Mouse (Mus musculus) layer of hippocampus, postnatal 10 days (tissue): ENCODE measurements around the gene Atrnl1. TPM values are rescaled to one million over a fixed set of nuclear protein-coding genes. Genes with fewer than 3 reads are reported as not detected.
"Not testable (repeated sequence)": the region's sequence is repeated elsewhere in the genome, so short reads cannot be mapped to it uniquely, and the experiment has no call there.

Experiments used
- DNase-seq, 2 experiments: peaks; one replicate each; pipeline ENCODE4 v3.0.0; 2021; ENCODE audit warnings: low spot score in 2 of 2
- total RNA-seq, 2 experiments: library from RNA; stranded (reverse); gene quantifications; 2 replicates each; pipeline ENCODE4 v1.2.3; 2021

The Atrnl1 gene
- total RNA-seq, 2 experiments from 2014 or later: 69.7 to 72.4 TPM

DNA sequence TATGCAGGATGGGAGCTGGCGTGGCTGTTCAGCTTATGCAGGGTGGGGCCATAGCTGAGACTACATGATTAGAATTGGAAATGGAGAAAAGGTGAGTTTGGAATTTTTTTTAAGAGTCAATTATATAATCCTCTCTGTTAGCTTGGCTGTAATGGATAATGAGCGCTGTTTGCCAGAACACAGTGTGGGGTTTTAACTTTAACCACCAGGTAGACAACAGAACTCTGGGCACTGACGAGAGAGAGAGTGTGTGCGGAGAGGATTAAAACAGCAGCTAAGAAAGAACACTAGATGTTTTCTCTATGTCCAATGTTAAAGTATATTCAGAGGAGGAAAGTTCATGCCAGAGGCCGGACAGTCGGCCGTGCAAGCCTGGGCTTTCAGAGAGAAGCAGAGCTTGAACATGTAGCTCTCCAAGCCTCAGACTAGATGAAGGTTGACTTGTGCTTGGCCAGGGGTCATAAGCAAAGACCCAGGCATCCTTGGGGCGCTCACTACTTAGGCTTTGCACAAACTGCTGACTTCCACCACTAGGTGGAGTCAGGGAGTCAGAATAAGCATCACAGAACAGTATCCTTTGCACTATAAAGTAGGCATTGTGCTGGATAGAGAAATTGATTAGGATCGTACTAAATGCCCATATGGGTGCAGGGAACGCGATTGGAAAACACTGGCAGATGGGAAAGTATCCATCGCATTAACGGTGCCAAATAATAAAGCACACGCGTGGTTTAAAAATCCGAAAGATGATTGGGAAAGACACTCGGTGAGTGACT lies 205.6 kb downstream of the Atrnl1 start:
- DNase-seq: peak; percentile 61 to 70

DNA sequence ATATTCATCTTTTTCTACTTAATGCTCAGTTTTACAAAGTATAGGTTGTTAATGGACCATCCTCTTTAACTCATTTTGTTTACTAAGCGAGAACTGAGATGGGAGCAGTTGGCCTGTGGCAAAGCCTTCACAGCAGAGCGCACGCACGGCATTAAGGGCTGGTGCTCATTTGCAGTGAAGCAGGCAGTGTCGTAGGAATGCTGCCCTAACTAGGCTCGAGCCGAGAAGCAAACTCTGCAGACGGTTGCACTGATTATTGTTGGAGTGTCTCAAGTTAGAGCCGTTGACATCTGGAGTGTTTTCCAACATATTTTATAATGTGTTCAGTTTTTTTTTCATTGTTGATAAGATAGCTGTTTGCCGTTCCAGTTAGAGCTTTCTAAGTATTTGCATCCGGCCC lies 206.9 kb downstream of the Atrnl1 start:
- no peak for DNase-seq

DNA sequence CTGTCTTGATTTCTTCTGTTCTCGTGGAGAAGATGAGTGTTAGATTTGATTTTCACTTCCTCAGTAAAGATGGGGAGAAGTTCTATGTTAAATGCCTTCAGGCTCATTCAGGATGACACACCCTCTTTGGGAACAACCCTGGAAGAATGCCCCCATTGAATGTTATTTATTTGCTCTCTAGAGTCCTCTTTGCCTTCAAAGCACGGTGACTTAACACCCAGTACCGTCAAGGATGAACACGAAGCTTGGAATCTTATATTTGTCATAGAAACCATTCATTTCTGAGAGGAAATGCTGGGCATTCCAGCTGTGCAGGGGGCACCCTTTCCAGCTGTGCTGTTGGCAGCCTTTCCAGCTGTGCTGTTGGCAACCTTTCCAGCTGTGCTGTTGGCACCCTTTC lies 212.6 kb downstream of the Atrnl1 start:
- no peak for DNase-seq

GRCm38 (mm10) chr19:57825271-57826207 lies 214.7 kb downstream of the Atrnl1 start:
- DNase-seq: no peak

- DNase-seq: no peak
Observed at GRCm38 (mm10) chr19:57833083-57833482, 222.2 kb downstream of the Atrnl1 start.

DNA sequence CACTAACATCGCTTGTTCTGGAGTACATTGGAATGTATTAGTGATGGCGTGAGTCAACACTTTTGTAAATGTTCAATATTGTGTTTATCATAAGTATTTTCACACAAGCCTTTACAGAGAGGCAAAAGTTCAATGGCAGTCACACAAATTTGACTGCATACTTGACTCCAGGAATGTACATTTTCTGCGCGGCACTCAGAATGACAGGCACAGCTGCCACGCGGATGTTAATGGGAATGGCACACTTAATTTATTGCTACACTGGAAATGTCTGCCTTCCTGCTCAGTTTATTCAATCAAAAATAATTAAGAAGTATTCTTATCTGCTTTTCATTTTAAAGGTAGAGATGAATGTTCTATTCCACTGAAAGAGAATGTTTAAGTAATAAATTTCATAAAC lies 227.0 kb downstream of the Atrnl1 start:
- DNase-seq: no peak

DNA sequence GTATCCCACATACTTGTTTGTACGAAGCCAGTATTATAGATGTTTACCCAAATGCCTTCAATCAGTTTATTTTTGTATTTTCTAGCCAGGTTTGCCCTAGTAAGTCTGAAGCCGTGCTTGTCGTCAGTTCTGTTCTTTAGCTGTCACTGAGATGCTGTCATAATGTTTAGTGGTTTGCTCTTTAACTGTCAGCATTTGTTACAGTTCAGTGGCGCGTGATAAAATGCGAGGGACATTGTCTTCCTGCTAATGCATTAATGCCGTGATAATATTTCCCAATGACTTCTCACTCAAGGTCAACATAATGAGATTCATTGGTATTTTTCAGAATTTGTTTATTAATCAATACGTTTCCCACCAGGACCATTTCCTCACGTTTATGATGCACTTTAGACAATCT lies 227.7 kb downstream of the Atrnl1 start:
- no peak for DNase-seq

GRCm38 (mm10) chr19:57849915-57850314 lies 239.1 kb downstream of the Atrnl1 start:
- no peak for DNase-seq

DNA sequence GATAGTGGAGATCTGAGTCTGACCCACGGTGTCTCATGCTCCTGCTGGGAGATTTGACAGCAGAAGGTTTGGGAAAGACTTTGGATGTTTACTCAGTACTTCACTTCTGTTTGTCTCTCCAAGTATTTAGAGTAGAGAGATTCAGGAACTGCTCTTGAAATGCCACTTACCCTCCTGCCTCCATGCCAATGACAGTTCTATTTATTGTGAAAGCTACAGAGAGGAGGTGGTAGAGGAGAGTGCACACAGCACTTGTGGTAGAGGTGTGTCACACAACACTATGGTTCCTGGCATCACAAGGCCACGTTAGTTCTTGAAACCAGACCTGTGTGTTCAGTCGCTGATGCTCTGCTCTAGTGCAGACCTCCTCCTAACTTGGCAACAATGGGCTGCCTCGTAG lies 257.5 kb downstream of the Atrnl1 start:
- DNase-seq: no peak

DNA sequence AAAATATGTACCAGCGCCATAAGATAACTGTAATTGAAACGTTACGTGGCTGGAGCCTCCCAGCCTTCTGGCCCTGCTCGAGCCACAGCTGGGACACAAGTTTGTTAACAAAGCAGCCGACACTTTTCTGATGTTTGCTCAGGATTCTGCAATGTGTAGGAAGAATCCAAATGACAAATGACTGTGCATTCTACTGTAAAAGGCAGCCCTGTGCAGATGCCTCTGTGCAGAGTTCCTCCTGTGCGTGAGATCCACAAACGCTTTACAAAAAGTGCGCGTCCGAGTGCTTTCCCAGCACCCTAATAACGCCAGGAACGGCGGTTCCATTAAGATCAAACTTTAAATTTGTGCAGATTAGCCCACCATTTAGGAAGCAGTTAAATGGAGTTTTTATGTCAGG lies 260.0 kb downstream of the Atrnl1 start:
- no peak for DNase-seq

- DNase-seq: no peak
Observed at GRCm38 (mm10) chr19:57876057-57876456, 265.2 kb downstream of the Atrnl1 start.

DNA sequence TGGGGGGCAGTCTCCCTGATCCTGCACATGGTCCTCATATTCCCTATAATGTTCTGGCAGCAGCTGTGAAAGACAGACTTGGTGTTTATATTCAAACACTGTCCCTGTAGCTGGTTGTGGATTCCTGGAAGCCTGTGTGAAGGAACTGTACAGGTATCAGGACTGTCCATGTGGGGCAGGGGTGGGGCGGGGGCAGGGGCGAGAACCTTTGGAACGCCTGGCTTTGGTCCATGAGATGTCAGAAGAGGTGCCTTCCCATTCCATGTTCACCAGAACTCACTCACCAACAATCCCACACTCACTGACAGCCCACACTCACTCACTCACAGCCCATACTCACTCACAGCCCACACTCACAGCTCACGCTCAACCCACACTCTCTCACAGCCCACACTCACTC lies 266.5 kb downstream of the Atrnl1 start:
- no peak for DNase-seq

DNA sequence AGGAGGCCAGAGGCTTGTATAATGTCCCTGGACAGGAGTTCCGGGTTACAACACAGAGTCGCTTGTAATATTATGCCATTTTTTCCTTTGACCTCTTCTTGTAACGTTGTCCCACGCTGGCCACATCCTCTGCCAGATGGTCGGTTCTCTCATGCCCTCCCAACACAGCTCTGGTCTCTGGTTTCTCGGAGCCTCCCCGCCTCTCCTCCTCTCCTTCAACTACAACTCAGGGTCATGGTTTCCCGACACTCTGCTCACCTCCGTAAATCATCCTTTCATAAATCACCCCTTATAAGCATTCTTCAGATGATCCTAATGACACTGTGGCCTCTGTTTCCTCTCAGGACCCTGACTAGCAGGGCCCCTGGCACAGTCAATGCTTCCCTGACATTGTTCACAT lies 267.7 kb downstream of the Atrnl1 start:
- no peak for DNase-seq

DNA sequence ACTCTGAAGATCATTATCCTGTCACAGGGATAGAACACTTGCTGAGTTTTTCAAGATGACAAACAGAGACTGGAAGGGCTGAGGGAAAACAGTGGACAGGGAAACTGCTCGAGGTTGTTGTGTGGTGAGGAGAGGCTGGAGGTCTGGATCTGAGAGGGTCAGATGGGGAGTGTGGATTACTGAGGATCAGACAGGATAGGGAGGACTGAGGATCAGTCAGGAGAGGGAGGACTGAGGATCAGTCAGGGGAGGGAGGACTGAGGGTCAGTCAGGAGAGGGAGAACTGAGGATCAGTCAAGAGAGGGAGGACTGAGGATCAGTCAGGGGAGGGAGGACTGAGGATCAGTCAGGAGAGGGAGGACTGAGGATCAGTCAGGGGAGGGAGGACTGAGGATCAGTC lies 269.0 kb downstream of the Atrnl1 start:
- not testable (repeated sequence) for DNase-seq

- no peak for DNase-seq
Observed at GRCm38 (mm10) chr19:57881927-57882326, 271.1 kb downstream of the Atrnl1 start.

DNA sequence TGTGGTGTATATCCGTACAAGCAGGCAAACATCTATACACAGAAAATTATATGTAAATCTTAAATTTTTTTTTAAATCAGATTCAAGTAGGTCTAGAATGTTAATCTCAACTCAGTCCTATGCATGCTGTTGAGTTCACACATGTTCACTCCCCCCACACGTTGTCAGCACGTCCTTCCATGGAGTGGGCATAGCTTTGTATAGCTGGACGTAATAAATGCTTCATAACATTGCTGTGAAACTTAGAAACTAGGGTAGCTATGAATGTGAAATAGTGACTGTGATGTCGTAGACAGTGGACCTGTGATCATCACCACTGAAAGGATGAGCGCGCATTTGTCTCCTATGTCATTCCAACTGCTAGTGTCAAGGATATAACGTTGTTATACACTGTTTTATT lies 278.0 kb downstream of the Atrnl1 start:
- no peak for DNase-seq

- DNase-seq: no peak
Observed at GRCm38 (mm10) chr19:57889741-57890140, 278.9 kb downstream of the Atrnl1 start.

GRCm38 (mm10) chr19:57890954-57891353 lies 280.1 kb downstream of the Atrnl1 start:
- no peak for DNase-seq

DNA sequence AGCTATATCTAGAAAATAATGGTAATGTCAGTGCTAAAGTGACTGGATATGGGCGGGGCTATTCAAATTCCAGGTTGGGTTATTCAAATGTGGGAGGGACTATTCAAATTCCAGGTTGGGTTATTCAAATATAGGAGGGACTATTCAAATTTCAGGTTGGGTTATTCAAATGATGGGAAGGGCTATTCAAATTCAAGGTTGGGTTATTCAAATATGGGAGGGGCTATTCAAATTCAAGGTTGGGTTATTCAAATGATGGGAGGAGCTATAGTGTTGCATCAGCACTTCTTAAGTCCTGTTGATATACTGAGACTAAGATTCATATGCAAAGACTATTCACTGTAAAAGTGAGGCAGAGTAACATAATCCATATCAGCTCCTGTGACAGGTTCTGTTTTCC lies 283.4 kb downstream of the Atrnl1 start:
- DNase-seq: no peak

GRCm38 (mm10) chr19:57900037-57900436 lies 289.2 kb downstream of the Atrnl1 start:
- no peak for DNase-seq

DNA sequence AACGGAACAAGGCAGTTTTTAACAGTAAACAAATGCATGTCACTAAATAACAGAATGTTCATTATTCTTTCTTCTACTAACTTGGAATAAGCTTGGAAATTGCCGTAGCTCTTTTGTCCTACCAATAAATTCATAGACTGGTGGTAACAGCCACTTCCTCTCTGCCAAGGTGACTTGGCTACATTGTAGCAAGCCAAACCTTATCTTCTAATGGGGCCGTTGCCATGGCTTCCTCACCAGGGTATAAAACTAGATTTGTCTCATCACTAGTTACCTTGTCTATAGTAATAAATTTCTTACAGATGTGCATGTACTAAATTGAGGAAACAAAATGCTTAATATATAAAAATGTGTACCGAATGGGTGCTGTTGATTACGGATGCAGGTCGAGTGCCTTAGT lies 298.6 kb downstream of the Atrnl1 start:
- no peak for DNase-seq

GRCm38 (mm10) chr19:57910650-57911049 lies 299.8 kb downstream of the Atrnl1 start:
- no peak for DNase-seq
